Mouse (Mus musculus) thymus, adult 2 months (tissue): ENCODE results near the gene Hmg20b.

Source experiments
- CTCF ChIP-seq: fragments of 200-500 bp; IDR thresholded peaks from 2 replicates; pipeline ENCODE4 v1.5.1; 2012; ENCODE audit warnings: mild to moderate bottlenecking, control low read depth, low read length, moderate library complexity, borderline replicate concordance; ENCODE audit not compliant: control insufficient read depth, poor library complexity, insufficient read depth; ENCODE audit errors: extremely low read depth
- POLR2A ChIP-seq: fragments of 200-500 bp; IDR thresholded peaks from 2 replicates; pipeline ENCODE4 v1.6.1; 2012; ENCODE audit warnings: mild to moderate bottlenecking, low read length, control low read depth, moderate library complexity; ENCODE audit not compliant: control insufficient read depth, poor library complexity, insufficient read depth; ENCODE audit errors: extremely low read depth

GRCm38 (mm10) chr10:81301321-81301720 lies 49.0 kb downstream of the Hmg20b start:
- no peak for TF ChIP-seq CTCF
- no peak for TF ChIP-seq POLR2A
